Mouse (Mus musculus): ENCODE data around the gene Olfr1094. TPM values are rescaled to one million over a fixed set of nuclear protein-coding genes. Genes with fewer than 3 reads are reported as not detected.

Gene Olfr1094
- not detected for polyA plus RNA-seq (2012; fragmentation: generic; extraction: Trizol)
- long read RNA-seq, experiment 1, result 0 reads
- long read RNA-seq, experiment 2, result 0 reads

DNA sequence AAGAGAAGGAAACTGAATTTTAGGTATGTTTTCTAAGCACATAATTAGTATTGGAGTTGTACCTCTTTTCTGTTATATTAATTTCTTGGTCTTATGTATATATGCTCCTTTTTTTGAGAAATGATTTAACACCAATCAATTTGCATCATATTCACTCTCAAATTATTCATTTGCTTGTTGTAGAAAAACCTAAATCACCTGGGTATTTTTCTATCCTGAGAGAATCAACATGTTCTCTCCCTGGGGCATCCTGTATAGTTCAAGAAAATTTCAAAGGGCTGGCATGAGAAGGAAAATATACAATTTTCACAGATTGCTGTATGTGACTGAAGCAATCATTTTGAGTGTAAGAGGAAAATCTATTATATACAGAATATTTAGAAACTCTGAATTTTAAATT lies at the start of gene Olfr1094:
Gene Olfr1094 (plus strand): TSS at position 301 of the 400 bp plus-strand sequence.
- no peaks in the 10 kb centered on the region for H3K79me2 ChIP-seq (ENCODE audit: control insufficient read depth, insufficient read depth)

GRCm38 (mm10) chr2:86782179-86782578 lies 42.3 kb upstream of the Olfr1094 start, which contains the start of gene Olfr1093:
Gene Olfr1093 (plus strand): TSS chr2:86782479.
- Histone ChIP-seq H3K36me3 (ENCODE audit: control insufficient read depth, insufficient read depth) (no peaks in the 10 kb centered on the region), H3ac (ENCODE audit: control insufficient read depth, insufficient read length, low read depth) (no peak within 1 kb of the TSS), H3K79me2 (ENCODE audit: control insufficient read depth, insufficient read depth) (no peaks in the 10 kb centered on the region), H3K4me3 (ENCODE audit: insufficient read depth, poor library complexity, severe bottlenecking) (no peak within 1 kb of the TSS), H3K79me3 (ENCODE audit: low read depth) (no peaks in the 10 kb centered on the region), H3K27me3 (ENCODE audit: control insufficient read depth, insufficient read depth, insufficient read length) (no peaks in the 10 kb centered on the region)
- no peak for TF ChIP-seq MYOD1 (IDR thresholded peaks at IDR 0.05; ENCODE audit: control insufficient read depth, insufficient read length, low read depth)
- TF ChIP-seq CEBPB (IDR thresholded peaks at IDR 0.05; ENCODE audit: low read depth), result no peak
- no peak for TF ChIP-seq MAX (IDR thresholded peaks at IDR 0.05)
- no peak for TF ChIP-seq FOSL1 (IDR thresholded peaks at IDR 0.05; ENCODE audit: insufficient read depth, low read length, poor library complexity, severe bottlenecking)
- no peak for TF ChIP-seq MYOG (IDR thresholded peaks at IDR 0.05; ENCODE audit: control insufficient read depth, extremely low read depth, insufficient read length)
- no peak for TF ChIP-seq USF1 (IDR thresholded peaks at IDR 0.05; ENCODE audit: low read depth)
- TF ChIP-seq CTCF (IDR thresholded peaks at IDR 0.05; ENCODE audit: control insufficient read depth, insufficient read depth, insufficient read length), result no peak

More for the DNA sequence above, at the start of gene Olfr1094:
- H3K79me3 ChIP-seq (ENCODE audit: low read depth), result no peaks in the 10 kb centered on the region
- H3ac ChIP-seq (ENCODE audit: control insufficient read depth, insufficient read length, low read depth), result no peak within 1 kb of the TSS
- TF ChIP-seq FOSL1 (IDR thresholded peaks at IDR 0.05; ENCODE audit: insufficient read depth, low read length, poor library complexity, severe bottlenecking) (no peak), CTCF (IDR thresholded peaks at IDR 0.05; ENCODE audit: control insufficient read depth, insufficient read depth, insufficient read length) (no peak), CEBPB (IDR thresholded peaks at IDR 0.05; ENCODE audit: low read depth) (no peak), MYOD1 (IDR thresholded peaks at IDR 0.05; ENCODE audit: control insufficient read depth, insufficient read length, low read depth) (no peak), MAX (IDR thresholded peaks at IDR 0.05) (no peak), MYOG (IDR thresholded peaks at IDR 0.05; ENCODE audit: control insufficient read depth, extremely low read depth, insufficient read length) (no peak), USF1 (IDR thresholded peaks at IDR 0.05; ENCODE audit: low read depth) (no peak)
- no peaks in the 10 kb centered on the region for H3K27me3 ChIP-seq (ENCODE audit: control insufficient read depth, insufficient read depth, insufficient read length)
- no peak within 1 kb of the TSS for H3K4me3 ChIP-seq (ENCODE audit: insufficient read depth, poor library complexity, severe bottlenecking)
- no peaks in the 10 kb centered on the region for H3K36me3 ChIP-seq (ENCODE audit: control insufficient read depth, insufficient read depth)

GRCm38 (mm10) chr2:86809918-86810317 lies 14.5 kb upstream of the Olfr1094 start, which contains the start of gene Olfr141:
Gene Olfr141 (minus strand): TSS chr2:86810018.
- no peaks in the 10 kb centered on the region for H3K79me2 ChIP-seq (ENCODE audit: control insufficient read depth, insufficient read depth)
- TF ChIP-seq MYOG (IDR thresholded peaks at IDR 0.05; ENCODE audit: control insufficient read depth, extremely low read depth, insufficient read length), result no peak
- no peak for TF ChIP-seq USF1 (IDR thresholded peaks at IDR 0.05; ENCODE audit: low read depth)
- TF ChIP-seq MAX (IDR thresholded peaks at IDR 0.05), result no peak
- TF ChIP-seq FOSL1 (IDR thresholded peaks at IDR 0.05; ENCODE audit: insufficient read depth, low read length, poor library complexity, severe bottlenecking), result no peak
- no peak for TF ChIP-seq MYOD1 (IDR thresholded peaks at IDR 0.05; ENCODE audit: control insufficient read depth, insufficient read length, low read depth)
- TF ChIP-seq CTCF (IDR thresholded peaks at IDR 0.05; ENCODE audit: control insufficient read depth, insufficient read depth, insufficient read length), result no peak
- no peak for TF ChIP-seq CEBPB (IDR thresholded peaks at IDR 0.05; ENCODE audit: low read depth)

GRCm38 (mm10) chr2:86851596-86851995 lies 27.1 kb downstream of the Olfr1094 start, which contains the start of gene Olfr1095:
Gene Olfr1095 (minus strand): TSS chr2:86851696.
- no peak within 1 kb of the TSS for H3ac ChIP-seq (ENCODE audit: control insufficient read depth, insufficient read length, low read depth)
- no peak for TF ChIP-seq MYOD1 (IDR thresholded peaks at IDR 0.05; ENCODE audit: control insufficient read depth, insufficient read length, low read depth)
- no peak for TF ChIP-seq MYOG (IDR thresholded peaks at IDR 0.05; ENCODE audit: control insufficient read depth, extremely low read depth, insufficient read length)
- TF ChIP-seq CTCF (IDR thresholded peaks at IDR 0.05; ENCODE audit: control insufficient read depth, insufficient read depth, insufficient read length), result no peak
- no peak for TF ChIP-seq CEBPB (IDR thresholded peaks at IDR 0.05; ENCODE audit: low read depth)
- no peaks in the 10 kb centered on the region for H3K79me2 ChIP-seq (ENCODE audit: control insufficient read depth, insufficient read depth)
- H3K79me3 ChIP-seq (ENCODE audit: low read depth), result no peaks in the 10 kb centered on the region
- no peaks in the 10 kb centered on the region for H3K36me3 ChIP-seq (ENCODE audit: control insufficient read depth, insufficient read depth)
- H3K4me3 ChIP-seq (ENCODE audit: insufficient read depth, poor library complexity, severe bottlenecking), result no peak within 1 kb of the TSS
- H3K27me3 ChIP-seq (ENCODE audit: control insufficient read depth, insufficient read depth, insufficient read length), result no peaks in the 10 kb centered on the region

More at GRCm38 (mm10) chr2:86809918-86810317, 14.5 kb upstream of the Olfr1094 start, which contains the start of gene Olfr141:
- Histone ChIP-seq H3K27me3 (ENCODE audit: control insufficient read depth, insufficient read depth, insufficient read length) (no peaks in the 10 kb centered on the region), H3K79me3 (ENCODE audit: low read depth) (no peaks in the 10 kb centered on the region), H3K4me3 (ENCODE audit: insufficient read depth, poor library complexity, severe bottlenecking) (no peak within 1 kb of the TSS), H3ac (ENCODE audit: control insufficient read depth, insufficient read length, low read depth) (no peak within 1 kb of the TSS), H3K36me3 (ENCODE audit: control insufficient read depth, insufficient read depth) (no peaks in the 10 kb centered on the region)

- no peaks in the 10 kb centered on the region for H3K79me2 ChIP-seq (ENCODE audit: control insufficient read depth, insufficient read depth)
- no peak within 1 kb of the TSS for H3K4me3 ChIP-seq (ENCODE audit: insufficient read depth, poor library complexity, severe bottlenecking)
- H3K36me3 ChIP-seq (ENCODE audit: control insufficient read depth, insufficient read depth), result no peaks in the 10 kb centered on the region
- TF ChIP-seq CTCF (IDR thresholded peaks at IDR 0.05; ENCODE audit: control insufficient read depth, insufficient read depth, insufficient read length) (no peak), MYOD1 (IDR thresholded peaks at IDR 0.05; ENCODE audit: control insufficient read depth, insufficient read length, low read depth) (no peak), MYOG (IDR thresholded peaks at IDR 0.05; ENCODE audit: control insufficient read depth, extremely low read depth, insufficient read length) (no peak), FOSL1 (IDR thresholded peaks at IDR 0.05; ENCODE audit: insufficient read depth, low read length, poor library complexity, severe bottlenecking) (no peak)
- no peaks in the 10 kb centered on the region for H3K79me3 ChIP-seq (ENCODE audit: low read depth)
- H3ac ChIP-seq (ENCODE audit: control insufficient read depth, insufficient read length, low read depth), result no peak within 1 kb of the TSS
- no peaks in the 10 kb centered on the region for H3K27me3 ChIP-seq (ENCODE audit: control insufficient read depth, insufficient read depth, insufficient read length)
Measured at GRCm38 (mm10) chr2:86874702-86875101, 50.2 kb downstream of the Olfr1094 start, which contains the start of gene Gm13723. Gene Gm13723 (minus strand): TSS chr2:86874802.

Other genes with a start within 250 kb of the Olfr1094 start
- gene Olfr1082, start 225.7 kb upstream of the Olfr1094 start, polyA plus RNA-seq (2012; fragmentation: generic; extraction: Trizol), result not detected
- not detected for gene Olfr1084, start 184.9 kb upstream of the Olfr1094 start, polyA plus RNA-seq (2012; fragmentation: generic; extraction: Trizol)
- not detected for gene Olfr1085, start 162.6 kb upstream of the Olfr1094 start, polyA plus RNA-seq (2012; fragmentation: generic; extraction: Trizol)
- gene Olfr1086, start 144.6 kb upstream of the Olfr1094 start, polyA plus RNA-seq (2012; fragmentation: generic; extraction: Trizol), result not detected
- gene Olfr1087, start 126.3 kb upstream of the Olfr1094 start, polyA plus RNA-seq (2012; fragmentation: generic; extraction: Trizol), result not detected
- gene Olfr1089, start 91.0 kb upstream of the Olfr1094 start, polyA plus RNA-seq (2012; fragmentation: generic; extraction: Trizol), result not detected
- not detected for gene Olfr1090, start 65.7 kb upstream of the Olfr1094 start, polyA plus RNA-seq (2012; fragmentation: generic; extraction: Trizol)
- gene Olfr1093, start 42.2 kb upstream of the Olfr1094 start, polyA plus RNA-seq (2012; fragmentation: generic; extraction: Trizol), result not detected
- gene Olfr141, start 14.6 kb upstream of the Olfr1094 start, polyA plus RNA-seq (2012; fragmentation: generic; extraction: Trizol), result not detected
- gene Olfr1095, start 27.0 kb downstream of the Olfr1094 start, polyA plus RNA-seq (2012; fragmentation: generic; extraction: Trizol), result not detected
- gene Gm13723, start 50.1 kb downstream of the Olfr1094 start, polyA plus RNA-seq (2012; fragmentation: generic; extraction: Trizol), result not detected
- not detected for gene Olfr1097, start 67.6 kb downstream of the Olfr1094 start, polyA plus RNA-seq (2012; fragmentation: generic; extraction: Trizol)
- gene Olfr1098, start 99.9 kb downstream of the Olfr1094 start, polyA plus RNA-seq (2012; fragmentation: generic; extraction: Trizol), result not detected
- not detected for gene Olfr1099, start 136.0 kb downstream of the Olfr1094 start, polyA plus RNA-seq (2012; fragmentation: generic; extraction: Trizol)
- gene Olfr1100, start 155.3 kb downstream of the Olfr1094 start, polyA plus RNA-seq (2012; fragmentation: generic; extraction: Trizol), result not detected
- not detected for gene Olfr1101, start 166.6 kb downstream of the Olfr1094 start, polyA plus RNA-seq (2012; fragmentation: generic; extraction: Trizol)
- not detected for gene Olfr1102, start 173.7 kb downstream of the Olfr1094 start, polyA plus RNA-seq (2012; fragmentation: generic; extraction: Trizol)
- not detected for gene Olfr1104, start 202.4 kb downstream of the Olfr1094 start, polyA plus RNA-seq (2012; fragmentation: generic; extraction: Trizol)
- not detected for gene Olfr1105, start 211.9 kb downstream of the Olfr1094 start, polyA plus RNA-seq (2012; fragmentation: generic; extraction: Trizol)
- not detected for gene Olfr1106, start 227.6 kb downstream of the Olfr1094 start, polyA plus RNA-seq (2012; fragmentation: generic; extraction: Trizol)